Mouse (Mus musculus): ENCODE data around the gene Etl4. TPM values are rescaled to one million over a fixed set of nuclear protein-coding genes. Genes with fewer than 3 reads are reported as not detected.

The Etl4 gene
- polyA plus RNA-seq, 1 experiment from 2014 or later = 16.1 TPM

DNA sequence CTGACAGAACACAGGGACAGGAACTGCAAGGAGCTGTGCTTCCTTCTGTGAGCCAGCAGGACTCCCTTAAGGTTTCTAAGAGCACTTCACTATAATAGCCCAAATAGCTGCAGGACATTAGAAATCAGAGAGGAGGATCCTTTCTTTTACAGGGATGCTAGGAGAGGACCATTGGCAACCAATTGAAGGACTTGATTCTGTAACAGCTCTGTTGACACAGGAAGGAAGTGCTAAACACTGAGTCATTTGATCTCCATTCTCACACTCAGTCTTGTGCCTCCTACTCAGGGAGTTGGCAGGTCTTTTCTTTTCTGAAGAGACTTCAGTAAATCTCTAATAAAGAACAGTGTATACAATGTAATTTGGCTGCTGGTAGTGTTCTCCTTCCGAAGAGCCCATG, 838.9 kb downstream of the Etl4 start:
- Histone ChIP-seq H3K36me3 (no peaks in the 10 kb centered on the region), H3K9me3 (no peaks in the 10 kb centered on the region), H3K9ac (replicated peaks) (no peak overlapping the region), H3K4me3 (no peak overlapping the region), H3K27ac (replicated peaks) (no peak overlapping the region), H3K4me1 (no peaks in the 10 kb centered on the region), H3K27me3 (no peaks in the 10 kb centered on the region), H3K4me2 (replicated peaks) (no peak overlapping the region)
- WGBS = 67% methylated on average over 1 of the region's 1 CpGs
- ATAC-seq (ENCODE audit: low FRiP score, low read depth) = no peak

DNA sequence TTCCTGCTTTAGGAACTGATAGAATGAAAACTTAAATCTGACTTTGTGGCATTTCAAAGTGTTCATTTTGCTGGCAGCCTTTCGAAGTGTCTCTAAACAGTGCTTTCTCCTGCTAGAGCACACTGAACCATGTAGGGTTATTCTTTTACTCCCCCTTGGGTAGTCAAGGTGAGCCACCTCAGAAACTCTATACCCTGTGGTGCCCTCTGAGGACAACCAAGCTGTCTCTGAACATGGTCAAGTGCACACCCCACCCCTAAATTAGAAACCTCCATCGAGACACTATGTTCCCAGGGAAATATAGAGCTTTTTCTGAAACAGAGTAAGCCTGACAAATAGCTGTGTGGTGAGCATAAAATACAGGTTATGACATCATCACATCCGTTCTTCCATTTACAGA, 840.1 kb downstream of the Etl4 start:
- 89% methylated on average over 3 of the region's 3 CpGs for WGBS
- H3K27me3 ChIP-seq = no peaks in the 10 kb centered on the region
- no peaks in the 10 kb centered on the region for H3K4me1 ChIP-seq
- no peaks in the 10 kb centered on the region for H3K36me3 ChIP-seq
- H3K9me3 ChIP-seq = no peaks in the 10 kb centered on the region
- H3K4me2 ChIP-seq (replicated peaks) = no peak overlapping the region
- no peak overlapping the region for H3K27ac ChIP-seq (replicated peaks)
- no peak for ATAC-seq (ENCODE audit: low FRiP score, low read depth)
- H3K4me3 ChIP-seq = no peak overlapping the region
- no peak overlapping the region for H3K9ac ChIP-seq (replicated peaks)

DNA sequence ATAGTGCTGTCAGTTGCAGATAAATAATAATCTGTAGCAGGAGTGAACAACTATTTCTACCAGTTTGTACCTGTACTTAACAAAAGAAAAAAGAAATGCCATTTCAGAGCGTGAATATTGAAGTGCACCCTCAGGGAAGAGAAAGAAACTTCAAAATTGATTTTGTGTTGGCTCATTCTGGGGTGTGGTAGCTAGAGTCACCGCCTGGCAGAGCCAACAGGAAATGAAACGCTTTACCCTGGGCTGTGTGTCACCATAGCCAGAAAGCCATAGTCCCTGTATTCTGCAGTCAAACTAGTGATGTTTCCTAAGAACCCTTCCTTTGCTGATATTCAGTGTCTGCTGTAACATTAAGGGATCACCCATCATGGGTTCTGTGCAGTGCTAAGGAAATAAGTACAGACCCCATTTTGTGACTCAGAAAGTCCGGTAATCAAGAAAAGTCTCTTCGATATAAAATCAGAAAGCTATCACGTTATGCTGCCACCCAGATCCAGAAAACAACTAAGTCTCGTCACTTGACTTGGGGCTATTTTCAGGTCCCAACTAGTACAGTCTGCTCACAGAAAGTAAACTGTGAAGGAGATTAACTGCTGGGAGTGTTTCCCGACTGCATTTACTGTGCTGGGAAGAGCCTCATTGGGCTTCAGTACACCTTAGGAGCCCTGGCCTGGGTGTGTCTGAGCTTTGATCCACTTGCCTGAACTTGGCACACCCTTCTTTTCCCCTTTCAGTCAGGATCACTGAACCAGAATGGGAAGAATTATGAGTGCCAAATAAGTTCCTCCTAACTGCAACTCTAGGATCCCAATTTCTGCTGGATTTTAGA, 843.9 kb downstream of the Etl4 start:
- no peak for ATAC-seq (ENCODE audit: low FRiP score, low read depth)
- 87% methylated on average over 8 of the region's 8 CpGs for WGBS
- Histone ChIP-seq H3K4me2 (replicated peaks) (no peak overlapping the region), H3K4me1 (no peaks in the 10 kb centered on the region), H3K9ac (replicated peaks) (no peak overlapping the region), H3K9me3 (no peaks in the 10 kb centered on the region), H3K27ac (replicated peaks) (no peak overlapping the region), H3K27me3 (no peaks in the 10 kb centered on the region), H3K36me3 (no peaks in the 10 kb centered on the region), H3K4me3 (no peak overlapping the region)

DNA sequence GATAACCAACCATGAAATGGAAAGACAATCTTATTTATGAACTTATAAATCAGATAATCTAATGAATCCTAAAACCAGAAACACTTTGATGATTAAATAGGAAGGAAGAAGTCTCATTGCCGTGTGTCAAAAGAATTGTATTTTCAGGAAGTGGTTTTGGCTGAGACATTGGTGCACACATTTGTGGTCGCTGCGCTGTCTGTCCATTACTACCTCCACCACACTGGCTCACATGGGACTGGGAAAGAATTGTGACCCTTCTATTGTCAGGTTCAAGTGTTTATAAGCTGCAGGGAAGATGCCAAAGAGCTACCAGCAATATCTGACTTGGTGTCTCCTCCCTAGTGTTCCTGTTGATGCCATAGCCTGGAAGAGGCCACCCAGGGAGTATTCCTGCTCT, 847.4 kb downstream of the Etl4 start:
- no peak overlapping the region for H3K4me3 ChIP-seq
- ATAC-seq (ENCODE audit: low FRiP score, low read depth) = no peak
- H3K27ac ChIP-seq (replicated peaks) = no peak overlapping the region
- H3K36me3 ChIP-seq = no peaks in the 10 kb centered on the region
- no peak overlapping the region for H3K4me2 ChIP-seq (replicated peaks)
- H3K9ac ChIP-seq (replicated peaks) = no peak overlapping the region
- no peaks in the 10 kb centered on the region for H3K27me3 ChIP-seq
- H3K9me3 ChIP-seq = no peaks in the 10 kb centered on the region
- no peaks in the 10 kb centered on the region for H3K4me1 ChIP-seq
- WGBS = 95% methylated on average over 3 of the region's 3 CpGs

DNA sequence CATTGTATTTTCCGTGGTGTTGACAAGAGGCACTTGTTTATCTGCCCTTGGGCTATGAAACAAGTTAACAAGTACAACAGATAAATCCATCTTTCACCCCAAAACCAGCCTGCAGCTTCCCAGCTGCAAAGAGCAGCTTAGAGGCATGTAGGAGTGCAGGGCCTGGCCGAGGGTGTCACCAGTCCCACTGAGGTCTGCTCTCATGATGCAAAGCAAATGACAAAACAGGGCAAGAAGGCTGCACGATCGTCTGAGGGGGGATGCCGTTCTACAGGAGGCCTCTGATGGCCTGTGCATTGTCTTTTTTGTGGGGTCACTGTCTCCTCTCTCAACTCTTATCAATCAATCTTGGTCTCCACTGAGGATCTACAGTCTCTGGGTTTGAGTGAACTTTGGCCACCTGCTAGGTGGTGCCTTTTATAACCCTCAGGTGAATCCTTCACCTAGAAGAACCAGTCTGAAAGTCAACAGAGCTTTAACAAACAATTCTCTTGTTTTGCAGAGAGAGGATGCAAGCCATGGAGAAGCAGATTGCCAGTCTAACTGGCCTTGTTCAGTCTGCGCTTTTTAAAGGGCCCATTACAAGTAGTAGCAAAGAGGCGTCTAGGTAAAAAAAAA, 849.6 kb downstream of the Etl4 start:
- H3K4me3 ChIP-seq = no peak overlapping the region
- H3K9ac ChIP-seq (replicated peaks) = no peak overlapping the region
- H3K27ac ChIP-seq (replicated peaks) = no peak overlapping the region
- H3K4me2 ChIP-seq (replicated peaks) = no peak overlapping the region
- no peaks in the 10 kb centered on the region for H3K27me3 ChIP-seq
- no peaks in the 10 kb centered on the region for H3K36me3 ChIP-seq
- 92% methylated on average over 7 of the region's 7 CpGs for WGBS
- ATAC-seq (ENCODE audit: low FRiP score, low read depth) = no peak
- no peaks in the 10 kb centered on the region for H3K4me1 ChIP-seq
- no peaks in the 10 kb centered on the region for H3K9me3 ChIP-seq

DNA sequence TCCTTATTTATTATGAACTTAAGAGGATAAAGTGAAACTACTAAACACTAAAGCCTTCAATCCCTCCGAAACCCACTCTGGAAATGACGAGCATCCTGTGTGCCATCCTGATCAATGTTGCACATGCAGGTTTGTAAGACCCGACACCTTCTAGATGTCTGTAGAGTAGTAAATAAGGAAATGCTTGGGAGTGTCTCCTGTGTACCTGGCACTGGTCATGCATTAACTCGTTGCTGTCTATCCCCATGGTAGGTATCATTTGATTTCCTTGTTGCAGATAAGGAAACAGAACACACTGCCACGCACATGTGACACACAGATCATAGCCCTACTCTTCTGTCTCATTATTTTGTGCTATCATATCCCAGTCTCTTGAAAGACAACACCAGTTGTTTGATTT, 851.7 kb downstream of the Etl4 start:
- Histone ChIP-seq H3K4me2 (replicated peaks) (no peak overlapping the region), H3K36me3 (no peaks in the 10 kb centered on the region), H3K27ac (replicated peaks) (no peak overlapping the region), H3K27me3 (no peaks in the 10 kb centered on the region), H3K4me3 (no peak overlapping the region), H3K4me1 (no peaks in the 10 kb centered on the region), H3K9ac (replicated peaks) (no peak overlapping the region), H3K9me3 (no peaks in the 10 kb centered on the region)
- ATAC-seq (ENCODE audit: low FRiP score, low read depth) = no peak
- WGBS = 89% methylated on average over 5 of the region's 5 CpGs

DNA sequence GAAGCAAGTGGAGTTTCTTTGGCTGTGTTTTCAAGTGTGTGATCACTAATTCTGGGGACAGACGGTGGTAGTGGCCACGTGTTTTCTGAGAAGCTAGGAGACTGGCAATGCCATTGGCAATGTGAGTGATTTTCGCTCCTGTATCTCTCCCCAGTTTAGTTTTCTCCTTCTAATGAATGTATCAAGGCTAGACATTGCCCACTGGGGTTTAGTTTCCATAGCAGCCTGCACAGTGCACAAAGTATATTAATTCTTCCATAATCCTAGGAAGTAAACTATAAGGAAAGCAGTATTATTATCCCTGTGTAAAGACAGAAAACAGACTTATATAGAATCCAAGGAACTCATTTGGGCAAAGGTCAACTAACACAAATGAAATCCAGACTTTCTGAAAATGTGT, 852.2 kb downstream of the Etl4 start:
- Histone ChIP-seq H3K27me3 (no peaks in the 10 kb centered on the region), H3K4me1 (no peaks in the 10 kb centered on the region), H3K36me3 (no peaks in the 10 kb centered on the region), H3K9ac (replicated peaks) (no peak overlapping the region), H3K4me3 (no peak overlapping the region), H3K27ac (replicated peaks) (no peak overlapping the region), H3K9me3 (no peaks in the 10 kb centered on the region), H3K4me2 (replicated peaks) (no peak overlapping the region)
- ATAC-seq (ENCODE audit: low FRiP score, low read depth) = no peak
- 88% methylated on average over 3 of the region's 3 CpGs for WGBS

DNA sequence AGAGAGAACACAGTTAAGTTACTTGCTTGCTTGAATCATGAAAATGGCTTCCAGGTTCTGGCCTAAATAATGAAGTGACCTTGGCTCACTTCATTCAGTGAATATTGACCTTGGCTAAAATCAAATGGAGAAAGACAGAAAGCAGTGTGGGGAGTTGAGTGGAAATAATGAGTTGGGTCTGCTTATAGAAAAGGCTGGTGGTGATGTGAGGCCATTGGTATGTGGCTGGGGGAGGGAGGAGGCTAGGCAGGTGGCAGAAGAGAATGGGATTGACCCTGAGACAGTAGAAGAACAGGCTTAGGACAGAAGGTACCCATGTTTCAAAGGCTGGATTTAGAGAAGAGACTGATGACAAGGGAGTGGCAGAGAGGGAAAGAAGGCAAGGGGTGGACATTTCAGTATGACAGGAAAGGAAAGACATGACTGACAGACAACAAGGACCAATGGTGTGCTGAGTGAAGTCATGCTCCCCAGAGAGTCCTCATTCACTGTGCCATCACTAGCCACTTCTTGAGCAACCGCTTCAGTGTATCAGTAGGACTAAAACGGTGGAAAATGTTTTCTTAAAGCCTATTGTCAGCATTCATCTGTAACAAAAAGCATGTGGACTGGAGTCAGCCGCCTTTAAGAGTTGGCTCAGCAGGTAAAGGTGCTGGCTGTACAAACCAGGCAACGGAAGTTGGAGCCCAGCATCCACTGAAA, 854.1 kb downstream of the Etl4 start:
- ATAC-seq (ENCODE audit: low FRiP score, low read depth) = no peak
- H3K9ac ChIP-seq (replicated peaks) = no peak overlapping the region
- H3K36me3 ChIP-seq = no peaks in the 10 kb centered on the region
- no peaks in the 10 kb centered on the region for H3K4me1 ChIP-seq
- H3K27ac ChIP-seq (replicated peaks) = no peak overlapping the region
- no peak overlapping the region for H3K4me2 ChIP-seq (replicated peaks)
- WGBS = 75% methylated on average over 4 of the region's 4 CpGs
- no peaks in the 10 kb centered on the region for H3K27me3 ChIP-seq
- H3K9me3 ChIP-seq = no peaks in the 10 kb centered on the region
- H3K4me3 ChIP-seq = no peak overlapping the region

DNA sequence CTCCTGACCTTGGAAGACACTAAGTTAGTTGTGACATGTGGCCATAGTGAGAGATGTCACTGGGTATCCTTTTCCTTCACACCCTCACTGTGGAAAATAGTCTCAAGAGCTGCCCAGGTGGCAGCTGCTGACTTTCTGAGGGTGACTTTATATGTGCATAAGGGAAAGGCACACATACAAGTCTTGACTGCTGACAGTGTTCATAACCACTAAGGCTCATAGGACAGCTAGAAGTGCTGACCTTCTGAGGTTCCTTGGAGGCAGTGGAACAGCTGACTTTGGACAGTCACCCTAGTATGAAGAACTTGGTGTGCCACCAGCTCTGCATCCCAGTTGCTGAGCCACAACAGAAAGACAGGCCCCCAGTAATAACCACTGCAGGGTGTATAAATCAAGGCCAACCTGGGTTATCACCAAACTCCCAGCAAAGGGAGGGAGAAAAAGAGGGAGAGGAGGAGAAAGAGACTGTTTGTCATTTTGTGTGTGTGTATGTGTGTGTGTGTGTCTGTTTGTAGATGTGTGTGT, 855.0 kb downstream of the Etl4 start:
- H3K27me3 ChIP-seq = no peaks in the 10 kb centered on the region
- H3K4me3 ChIP-seq = no peak overlapping the region
- no peak overlapping the region for H3K4me2 ChIP-seq (replicated peaks)
- ATAC-seq (ENCODE audit: low FRiP score, low read depth) = no peak
- H3K27ac ChIP-seq (replicated peaks) = no peak overlapping the region
- H3K9ac ChIP-seq (replicated peaks) = no peak overlapping the region
- no peaks in the 10 kb centered on the region for H3K9me3 ChIP-seq
- H3K4me1 ChIP-seq = no peaks in the 10 kb centered on the region
- H3K36me3 ChIP-seq = no peaks in the 10 kb centered on the region

DNA sequence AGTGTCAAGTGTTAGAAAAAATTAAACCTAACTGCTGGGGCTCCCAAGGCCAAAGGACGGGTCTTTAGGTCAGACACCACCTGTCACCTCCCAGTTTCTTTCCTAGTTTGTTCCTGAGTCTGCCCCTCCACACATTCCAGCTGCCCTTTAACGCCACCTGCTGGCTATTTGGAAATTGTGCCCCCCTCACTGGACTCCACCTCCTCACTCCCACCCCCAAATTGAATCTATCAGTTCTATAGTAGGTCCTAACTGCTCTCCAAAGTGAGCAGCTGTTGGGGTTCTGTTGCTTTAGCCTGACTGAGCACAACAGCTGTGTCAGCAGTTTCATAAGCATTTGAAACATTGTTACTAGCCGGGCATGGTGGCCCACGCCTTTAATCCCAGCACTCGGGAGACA, 859.1 kb downstream of the Etl4 start:
- Histone ChIP-seq H3K9me3 (no peaks in the 10 kb centered on the region), H3K4me1 (no peaks in the 10 kb centered on the region), H3K9ac (replicated peaks) (no peak overlapping the region), H3K4me2 (replicated peaks) (no peak overlapping the region), H3K27me3 (no peaks in the 10 kb centered on the region), H3K27ac (replicated peaks) (no peak overlapping the region), H3K36me3 (no peaks in the 10 kb centered on the region), H3K4me3 (no peak overlapping the region)
- 74% methylated on average over 5 of the region's 5 CpGs for WGBS
- ATAC-seq (ENCODE audit: low FRiP score, low read depth) = no peak

DNA sequence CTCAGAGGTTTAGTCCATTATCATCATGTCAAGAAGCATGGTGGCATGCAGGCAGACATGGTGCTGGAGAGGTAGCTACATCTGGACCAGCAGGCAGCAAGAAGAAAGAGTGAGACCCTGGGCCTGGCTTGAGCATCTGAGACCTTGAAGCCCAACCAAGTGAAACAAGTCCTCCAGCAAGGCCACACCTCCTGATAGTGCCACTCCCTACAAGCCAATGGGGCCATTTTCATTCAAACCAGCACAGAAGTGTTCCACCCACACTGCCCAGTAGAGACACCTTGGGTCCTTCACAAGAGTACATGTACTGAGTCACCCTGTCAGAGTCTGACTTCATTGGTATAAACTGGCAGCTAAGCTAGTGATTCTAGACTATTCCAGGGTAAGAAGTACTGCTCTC, 860.6 kb downstream of the Etl4 start:
- Histone ChIP-seq H3K4me1 (no peaks in the 10 kb centered on the region), H3K9ac (replicated peaks) (no peak overlapping the region)
- no peak for ATAC-seq (ENCODE audit: low FRiP score, low read depth)

DNA sequence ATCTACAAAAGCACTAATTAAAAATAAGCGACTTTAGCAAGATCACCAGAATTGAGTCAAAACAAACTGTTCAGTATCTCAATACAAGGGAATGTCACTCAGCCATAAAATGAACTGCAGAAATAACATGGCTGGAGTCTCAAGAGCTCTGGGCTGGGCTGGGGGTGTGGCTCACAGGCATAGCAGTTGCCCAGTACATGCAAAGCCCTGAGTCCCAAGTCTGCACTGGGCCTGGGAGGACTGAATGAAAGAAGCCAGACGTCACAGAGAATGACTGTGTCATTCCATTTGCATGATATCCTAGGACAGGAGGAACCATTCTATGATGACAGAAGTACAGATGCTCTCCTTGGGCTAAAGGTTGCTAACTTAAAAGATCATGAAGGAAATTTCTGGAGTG, 864.9 kb downstream of the Etl4 start:
- no peak overlapping the region for H3K4me3 ChIP-seq
- no peak for ATAC-seq (ENCODE audit: low FRiP score, low read depth)
- no peaks in the 10 kb centered on the region for H3K9me3 ChIP-seq
- no peaks in the 10 kb centered on the region for H3K36me3 ChIP-seq
- H3K9ac ChIP-seq (replicated peaks) = no peak overlapping the region
- H3K4me2 ChIP-seq (replicated peaks) = no peak overlapping the region
- no peaks in the 10 kb centered on the region for H3K27me3 ChIP-seq
- WGBS = 80% methylated on average over 2 of the region's 2 CpGs
- no peak overlapping the region for H3K27ac ChIP-seq (replicated peaks)
- no peaks in the 10 kb centered on the region for H3K4me1 ChIP-seq

More for the DNA sequence above, 860.6 kb downstream of the Etl4 start:
- no peaks in the 10 kb centered on the region for H3K36me3 ChIP-seq
- no peak overlapping the region for H3K4me3 ChIP-seq
- no peaks in the 10 kb centered on the region for H3K27me3 ChIP-seq
- H3K4me2 ChIP-seq (replicated peaks) = no peak overlapping the region
- H3K27ac ChIP-seq (replicated peaks) = no peak overlapping the region
- no peaks in the 10 kb centered on the region for H3K9me3 ChIP-seq

All from midbrain, embryonic 12.5 days (tissue).